Mouse (Mus musculus): Measurements from ENCODE around the gene Taar1.

Gene Taar1

DNA sequence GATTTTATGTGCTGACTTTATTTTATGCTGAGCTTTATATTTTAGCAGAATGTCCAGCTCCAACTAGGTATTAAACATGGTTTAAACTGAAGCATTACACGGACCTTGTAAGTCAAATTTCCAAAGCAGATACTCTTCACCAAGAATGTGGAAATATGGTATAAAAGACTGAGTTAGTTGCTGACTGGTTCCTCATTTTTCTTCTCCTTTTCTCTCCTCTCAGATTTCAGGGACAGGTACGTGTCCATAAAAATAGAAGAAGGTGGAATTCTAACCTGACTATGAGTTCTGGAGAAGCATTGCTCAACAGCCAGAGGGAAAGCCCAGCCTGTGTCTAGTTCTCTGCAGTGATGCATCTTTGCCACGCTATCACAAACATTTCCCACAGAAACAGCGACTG lies at the start of gene Taar1:
Taar1 (plus strand) TSS at position 301 of the 400 bp plus-strand sequence.
- no peak for DNase-seq (ENCODE audit: low spot score in 2 of 2)

GRCm38 (mm10) chr10:23880695-23881094 lies 39.5 kb upstream of the Taar1 start:
- DNase-seq (ENCODE audit: low spot score in 2 of 2), result peak in 1 of 2 experiments; percentile 23

DNA sequence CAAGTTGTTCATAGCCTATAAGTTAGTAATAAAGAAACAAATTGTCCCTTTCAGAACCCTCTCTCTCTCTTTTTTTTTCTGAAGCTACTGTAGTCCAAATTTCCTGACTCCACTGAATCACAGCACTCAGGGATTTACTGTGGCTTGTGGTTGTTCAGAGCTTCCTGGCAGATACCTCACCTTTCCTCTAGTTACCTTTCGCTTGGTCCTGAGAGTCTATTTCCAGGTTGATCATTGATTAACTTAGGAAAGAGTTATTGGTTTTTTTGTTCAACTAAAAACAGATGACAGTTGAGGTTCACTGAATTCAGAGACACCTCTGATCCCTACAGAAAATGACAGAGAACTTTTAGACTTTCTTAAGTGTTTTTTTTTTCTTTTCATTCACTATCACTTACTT lies 35.2 kb upstream of the Taar1 start:
- DNase-seq (ENCODE audit: low spot score in 2 of 2), result no peak

- no peak for DNase-seq (ENCODE audit: low spot score in 2 of 2)
Observed at GRCm38 (mm10) chr10:23886060-23886459, 34.1 kb upstream of the Taar1 start.

- DNase-seq (ENCODE audit: low spot score in 2 of 2), result no peak
Observed at GRCm38 (mm10) chr10:23892987-23893386, 27.2 kb upstream of the Taar1 start.

DNA sequence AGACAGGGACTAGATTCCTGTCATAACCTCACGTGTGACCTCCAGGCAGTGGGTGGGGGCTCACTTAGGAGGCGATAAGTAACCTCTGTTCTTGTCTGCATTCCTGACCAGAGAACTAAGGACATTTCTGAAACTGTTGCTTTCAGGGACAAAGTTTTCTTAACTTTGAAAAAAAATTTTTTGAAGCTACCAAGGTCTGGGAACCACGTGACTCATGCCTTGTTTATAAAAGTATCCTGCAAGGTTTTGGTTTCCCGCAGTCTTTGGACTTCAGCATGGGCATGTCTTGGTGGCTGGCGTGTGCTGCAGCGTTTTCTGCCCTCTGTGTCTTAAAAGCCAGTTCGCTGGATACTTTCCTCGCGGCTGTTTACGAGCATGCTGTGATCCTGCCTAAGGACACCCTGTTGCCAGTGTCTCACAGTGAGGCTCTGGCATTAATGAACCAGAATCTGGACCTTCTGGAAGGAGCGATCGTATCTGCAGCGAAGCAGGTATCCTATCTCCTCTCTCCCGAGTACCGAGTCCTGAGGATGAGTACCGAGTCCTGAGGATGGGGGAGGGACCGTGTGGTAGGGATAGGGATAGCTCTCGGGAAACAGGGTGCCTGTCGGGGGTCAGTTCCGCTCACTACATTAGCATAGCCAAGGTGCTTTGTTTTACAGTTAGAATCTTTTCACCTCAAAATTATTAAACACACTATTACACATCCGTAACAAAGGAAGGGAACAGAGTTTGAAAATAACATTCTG lies 25.4 kb upstream of the Taar1 start, which contains the start of gene Vnn1:
Vnn1 (plus strand) TSS at position 88 of the 749 bp plus-strand sequence.
- no peak for DNase-seq (ENCODE audit: low spot score in 2 of 2)

- no peak for DNase-seq (ENCODE audit: low spot score in 2 of 2)
Observed at GRCm38 (mm10) chr10:23895376-23895775, 24.8 kb upstream of the Taar1 start.

GRCm38 (mm10) chr10:23901119-23901518 lies 19.0 kb upstream of the Taar1 start:
- DNase-seq (ENCODE audit: low spot score in 2 of 2), result no peak

DNA sequence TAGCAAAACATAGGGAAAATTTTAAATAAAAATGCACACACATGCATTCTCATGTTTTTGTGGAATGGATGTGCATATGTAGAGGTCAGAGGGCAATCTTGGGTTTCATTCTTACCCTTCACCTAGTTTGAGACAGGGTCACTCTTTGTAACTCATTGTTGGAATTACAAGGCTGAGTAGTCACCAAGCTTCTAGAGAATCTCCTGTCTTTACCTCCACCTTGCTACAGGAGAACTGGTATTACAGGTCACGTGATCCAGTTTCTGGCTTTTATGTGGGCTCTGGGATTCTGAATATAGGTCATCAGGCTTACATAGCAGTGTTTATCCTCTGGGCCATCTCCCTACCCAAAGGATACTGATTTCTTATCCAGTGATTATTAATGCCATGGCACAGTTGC lies 14.5 kb upstream of the Taar1 start:
- DNase-seq (ENCODE audit: low spot score in 2 of 2), result no peak

- no peak for DNase-seq (ENCODE audit: low spot score in 2 of 2)
Observed at GRCm38 (mm10) chr10:23922468-23922867, 2.3 kb downstream of the Taar1 start.

- no peak for DNase-seq (ENCODE audit: low spot score in 2 of 2)
Observed at GRCm38 (mm10) chr10:23923941-23924340, 3.8 kb downstream of the Taar1 start.

DNA sequence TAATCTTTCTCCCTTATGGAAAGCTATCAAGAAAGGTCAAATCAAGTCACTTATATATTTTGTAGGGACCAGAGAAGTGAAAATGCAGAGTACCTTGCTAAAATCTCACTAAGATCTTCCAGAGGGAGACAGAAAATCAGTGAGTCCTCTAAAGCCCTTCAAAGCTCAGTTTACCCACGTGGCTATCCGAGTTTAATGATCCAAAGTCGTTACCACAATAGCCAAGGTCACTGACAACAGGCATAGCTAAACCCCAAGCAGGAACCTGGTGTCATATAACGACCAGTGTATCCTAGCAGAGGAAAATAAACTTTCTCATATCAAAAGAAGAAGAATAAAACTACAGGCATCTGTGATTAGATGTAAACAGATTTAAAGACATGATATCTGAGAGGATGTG lies 17.5 kb downstream of the Taar1 start:
- no peak for DNase-seq (ENCODE audit: low spot score in 2 of 2)

DNA sequence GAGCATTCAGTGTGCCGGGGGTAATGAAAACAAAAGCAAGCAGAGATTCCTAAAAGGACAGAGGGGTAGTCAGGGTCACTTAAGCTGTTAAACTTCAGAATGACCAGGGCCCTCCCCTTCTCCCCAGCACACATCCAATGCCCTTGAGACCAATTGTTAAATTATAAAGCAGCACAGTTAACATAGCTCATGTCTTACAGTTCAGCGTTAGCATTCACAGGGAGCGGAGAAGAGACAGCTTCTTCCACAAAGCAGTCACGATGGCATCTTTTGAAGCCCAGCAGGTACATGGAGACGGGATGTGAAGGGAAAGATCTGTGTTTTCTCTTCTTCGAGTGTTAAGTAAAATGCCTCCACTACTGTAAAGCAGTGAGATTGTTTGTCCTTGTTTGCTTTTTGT lies 18.2 kb downstream of the Taar1 start, which contains the start of gene Taar2:
Taar2 (plus strand) TSS at position 261 of the 400 bp plus-strand sequence.
- no peak for DNase-seq (ENCODE audit: low spot score in 2 of 2)

DNA sequence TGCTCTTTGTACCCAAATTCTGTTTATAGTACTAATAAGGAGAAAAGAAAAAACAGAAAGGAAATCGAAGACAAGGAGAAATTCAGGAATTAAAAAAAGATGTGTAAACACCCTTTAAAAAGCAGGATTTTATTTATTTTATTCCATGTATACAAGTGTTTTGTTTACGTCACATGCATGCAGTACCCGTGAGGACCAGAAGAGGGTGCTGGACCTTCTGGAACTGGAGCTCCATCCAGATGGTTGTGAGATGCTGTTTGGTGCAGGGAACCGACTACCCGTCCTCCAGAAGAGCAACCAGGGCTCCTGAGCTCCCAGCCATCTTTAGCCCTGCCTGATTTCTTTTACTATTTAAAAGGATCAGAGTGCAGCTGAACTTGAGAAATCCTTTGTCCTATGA lies 22.3 kb downstream of the Taar1 start:
- peak in 1 of 2 experiments; percentile 26 for DNase-seq (ENCODE audit: low spot score in 2 of 2)

GRCm38 (mm10) chr10:23948026-23948425 lies 27.9 kb downstream of the Taar1 start:
- DNase-seq (ENCODE audit: low spot score in 2 of 2), result no peak

GRCm38 (mm10) chr10:23949508-23950005 lies 29.4 kb downstream of the Taar1 start, which contains the start of gene Taar3:
TSS of gene Taar3 (plus strand) at chr10:23949558.
- no peak for DNase-seq (ENCODE audit: low spot score in 2 of 2)

- no peak for DNase-seq (ENCODE audit: low spot score in 2 of 2)
Observed at GRCm38 (mm10) chr10:23951714-23952113, 31.6 kb downstream of the Taar1 start.

DNA sequence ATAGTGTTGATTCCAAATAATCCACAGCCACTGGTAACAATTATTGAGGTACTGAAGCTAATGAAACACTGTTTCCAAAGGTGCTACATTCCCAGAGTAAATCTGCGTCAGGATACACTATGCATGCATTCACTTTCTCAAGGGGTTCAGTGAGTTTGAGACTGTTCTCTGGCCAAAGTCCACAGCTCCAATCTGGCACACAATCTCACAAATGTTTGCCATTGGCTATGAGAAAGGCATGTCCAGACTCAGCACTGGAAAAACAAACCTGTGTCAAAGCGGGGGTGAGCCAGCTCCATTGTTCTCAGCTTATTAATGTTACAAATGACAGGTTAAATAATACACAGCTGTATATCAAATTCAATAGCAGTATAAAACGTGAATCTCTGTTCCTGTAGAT lies 38.9 kb downstream of the Taar1 start:
- no peak for DNase-seq (ENCODE audit: low spot score in 2 of 2)

- DNase-seq (ENCODE audit: low spot score in 2 of 2), result no peak
Observed at GRCm38 (mm10) chr10:23960444-23960915, 40.3 kb downstream of the Taar1 start, which contains the start of gene Taar4. TSS of gene Taar4 (plus strand) at chr10:23960494.

DNA sequence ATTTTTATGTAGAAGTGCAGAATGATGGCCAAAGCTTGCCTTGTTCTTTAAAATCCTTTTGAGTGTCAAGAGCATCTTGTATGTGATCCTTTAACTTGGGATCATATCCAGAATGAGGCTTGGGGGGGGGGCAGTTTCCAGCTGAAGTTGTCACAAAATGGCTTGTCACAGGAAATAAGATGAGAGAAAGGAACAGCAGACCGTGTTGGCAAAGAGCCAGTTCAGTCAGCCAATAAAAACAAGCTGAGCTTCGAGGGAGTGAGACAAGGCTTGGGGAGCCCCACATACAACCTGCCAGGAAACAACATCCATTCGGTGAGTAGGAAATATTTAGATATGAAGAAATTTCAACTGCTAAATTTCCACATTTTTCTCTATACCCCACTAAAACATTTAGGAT lies 43.3 kb downstream of the Taar1 start:
- DNase-seq (ENCODE audit: low spot score in 2 of 2), result no peak

DNA sequence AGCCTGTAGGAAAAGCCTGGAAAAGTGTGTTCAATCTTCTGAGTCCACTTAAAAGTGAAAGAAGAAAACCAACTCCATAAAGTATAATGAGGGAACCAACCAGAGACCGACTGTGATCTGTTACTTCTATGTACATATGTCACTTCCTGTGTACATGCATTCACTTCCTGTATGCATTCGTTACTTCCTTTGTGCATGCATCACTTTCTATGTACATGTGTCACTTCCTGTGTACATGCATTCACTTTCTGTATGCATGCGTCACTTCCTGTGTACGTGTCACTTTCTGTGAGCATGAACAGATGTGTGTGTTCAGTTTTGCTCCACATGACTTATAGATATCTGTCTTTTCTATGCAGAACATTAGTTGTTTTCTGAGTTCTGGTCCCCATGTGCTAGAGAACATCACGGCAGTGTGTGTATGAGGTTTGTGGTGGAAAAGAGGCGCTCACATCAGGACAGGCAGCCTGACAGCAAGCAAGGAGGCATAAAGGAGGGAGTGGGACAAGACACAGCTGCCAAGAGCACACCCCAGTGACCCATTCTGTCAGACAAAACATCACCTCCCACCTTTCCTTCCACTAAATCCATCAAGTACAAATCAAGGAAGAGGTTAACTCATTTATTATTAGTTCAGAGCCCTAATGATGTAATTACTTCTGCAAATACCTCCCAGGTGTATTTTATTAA lies 44.9 kb downstream of the Taar1 start:
- DNase-seq (ENCODE audit: low spot score in 2 of 2), result no peak

GRCm38 (mm10) chr10:23970656-23971165 lies 50.6 kb downstream of the Taar1 start, which contains the start of gene Taar5:
TSS of gene Taar5 (plus strand) at chr10:23970706.
- DNase-seq (ENCODE audit: low spot score in 2 of 2), result no peak
